Mouse (Mus musculus) gastrocnemius, postnatal 36 days (tissue): ENCODE results near the gene Tspo2. TPM values are rescaled to one million over a fixed set of nuclear protein-coding genes. Genes with fewer than 3 reads are reported as not detected.
"Not testable (repeated sequence)": the region's sequence is repeated elsewhere in the genome, so short reads cannot be mapped to it uniquely, and the experiment has no call there.

ENCODE experiments used
- DNase-seq, 2 experiments: peaks; one replicate each; pipeline ENCODE4 v3.0.0; 2022
- intact Hi-C: fragments of 180-260 bp; cut with DNase I; formaldehyde crosslinking; loops from one replicate; pipeline ENCODE4 v1.15.1; 2025
- long read RNA-seq, 2 experiments: library from polyadenylated mRNA; stranded (forward); transcript quantifications; one replicate each; pipeline ENCODE4 v2.0.0; 2021
- total RNA-seq, 2 experiments: library from RNA; stranded (reverse); gene quantifications; 2 replicates each; pipeline ENCODE4 v1.2.3; 2021

Tspo2 gene
- total RNA-seq: not detected
- long read RNA-seq, experiment 1: 0 reads
- long read RNA-seq, experiment 2: 0 reads

GRCm38 (mm10) chr17:48451353-48451675 lies at the start of gene Tspo2:
Gene Tspo2 (minus strand): TSS chr17:48451522.
- no peak for DNase-seq
- intact Hi-C loops: loop anchor here (10.0 kb wide), 1 partner anchor 177 kb away; no protein-coding TSS in a partner anchor

GRCm38 (mm10) chr17:48500846-48501445 lies 49.6 kb upstream of the Tspo2 start:
- DNase-seq: no peak
- intact Hi-C loops: no loop called here

GRCm38 (mm10) chr17:48497986-48498385 lies 46.7 kb upstream of the Tspo2 start:
- DNase-seq: no peak
- intact Hi-C loops: no loop called here

- DNase-seq: no peak
- intact Hi-C loops: no loop called here
Measured at GRCm38 (mm10) chr17:48493986-48494385, 42.7 kb upstream of the Tspo2 start.

GRCm38 (mm10) chr17:48493582-48493981 lies 42.3 kb upstream of the Tspo2 start:
- intact Hi-C loops: no loop called here
- DNase-seq: no peak

- intact Hi-C loops: no loop called here
- no peak for DNase-seq
Measured at GRCm38 (mm10) chr17:48492621-48493020, 41.3 kb upstream of the Tspo2 start.

GRCm38 (mm10) chr17:48489466-48489865 lies 38.1 kb upstream of the Tspo2 start:
- DNase-seq: no peak
- intact Hi-C loops: no loop called here

- intact Hi-C loops: no loop called here
- no peak for DNase-seq
Measured at GRCm38 (mm10) chr17:48484191-48484590, 32.9 kb upstream of the Tspo2 start.

- intact Hi-C loops: no loop called here
- DNase-seq: no peak
Measured at GRCm38 (mm10) chr17:48483764-48484163, 32.4 kb upstream of the Tspo2 start.

GRCm38 (mm10) chr17:48479952-48480351 lies 28.6 kb upstream of the Tspo2 start:
- no peak for DNase-seq
- intact Hi-C loops: no loop called here

GRCm38 (mm10) chr17:48475444-48475843 lies 24.1 kb upstream of the Tspo2 start:
- intact Hi-C loops: no loop called here

GRCm38 (mm10) chr17:48474282-48474681 lies 23.0 kb upstream of the Tspo2 start:
- intact Hi-C loops, DNase-seq: not testable (repeated sequence)

More at GRCm38 (mm10) chr17:48475444-48475843, 24.1 kb upstream of the Tspo2 start:
- no peak for DNase-seq

GRCm38 (mm10) chr17:48467395-48468231 lies 16.3 kb upstream of the Tspo2 start:
- DNase-seq: peak; percentile 70 to 75
- intact Hi-C loops: loop anchor here (2.0 to 10.0 kb wide), 2 partner anchors 135 to 717 kb away; no protein-coding TSS in a partner anchor

- intact Hi-C loops: loop anchor here (2.0 to 10.0 kb wide), 2 partner anchors 136 to 718 kb away; no protein-coding TSS in a partner anchor
- DNase-seq: no peak
Measured at GRCm38 (mm10) chr17:48466769-48467394, 15.6 kb upstream of the Tspo2 start.

- intact Hi-C loops: loop anchor here (10.0 kb wide), 1 partner anchor 721 kb away; no protein-coding TSS in a partner anchor
- no peak for DNase-seq
Measured at GRCm38 (mm10) chr17:48463391-48463790, 12.1 kb upstream of the Tspo2 start.

GRCm38 (mm10) chr17:48462096-48462495 lies 10.8 kb upstream of the Tspo2 start:
- DNase-seq: no peak
- intact Hi-C loops: loop anchor here (10.0 kb wide), 1 partner anchor 723 kb away; no protein-coding TSS in a partner anchor

- intact Hi-C loops: loop anchor here (10.0 kb wide), 1 partner anchor 183 kb away; no protein-coding TSS in a partner anchor
- DNase-seq: no peak
Measured at GRCm38 (mm10) chr17:48457971-48458653, 6.8 kb upstream of the Tspo2 start.

GRCm38 (mm10) chr17:48455955-48456354 lies 4.6 kb upstream of the Tspo2 start:
- no peak for DNase-seq
- intact Hi-C loops: loop anchor here (10.0 kb wide), 1 partner anchor 181 kb away; no protein-coding TSS in a partner anchor

- intact Hi-C loops: loop anchor here (10.0 kb wide), 1 partner anchor 180 kb away; no protein-coding TSS in a partner anchor
- DNase-seq: no peak
Measured at GRCm38 (mm10) chr17:48454688-48455087, 3.4 kb upstream of the Tspo2 start, which contains the start of gene Unc5cl. Gene Unc5cl (plus strand): TSS chr17:48454901.

- intact Hi-C loops: loop anchor here (10.0 kb wide), 1 partner anchor 179 kb away; no protein-coding TSS in a partner anchor
- DNase-seq: no peak
Measured at GRCm38 (mm10) chr17:48454190-48454589, 2.9 kb upstream of the Tspo2 start.
